Mouse (Mus musculus) spleen, adult 2 months (tissue): ENCODE measurements around the gene Mical2.

ENCODE experiments used
- CTCF ChIP-seq: fragments of 200-500 bp; IDR thresholded peaks from 2 replicates; pipeline ENCODE4 v1.5.1; 2011; ENCODE audit warnings: mild to moderate bottlenecking, inconsistent platforms; ENCODE audit not compliant: insufficient read depth, insufficient read length, insufficient replicate concordance; ENCODE audit errors: extremely low read depth
- POLR2A ChIP-seq: fragments of 200-500 bp; IDR thresholded peaks from 2 replicates; pipeline ENCODE4 v1.6.1; 2011; ENCODE audit warnings: low read depth, low read length, inconsistent platforms

- TF ChIP-seq POLR2A, result no peak
- no peak for TF ChIP-seq CTCF
Measured at GRCm38 (mm10) chr7:112275093-112275492, 49.4 kb downstream of the Mical2 start.
